Mouse (Mus musculus): Measurements from ENCODE around the gene Kcnb1.
"Not testable (repeated sequence)": the region's sequence is repeated elsewhere in the genome, so short reads cannot be mapped to it uniquely, and the experiment has no call there.

The Kcnb1 gene

GRCm38 (mm10) chr2:167204686-167205085 lies 14.7 kb upstream of the Kcnb1 start:
- not testable (repeated sequence) for DNase-seq (ENCODE audit: low read depth, low spot score)

GRCm38 (mm10) chr2:167203505-167204166 lies 13.7 kb upstream of the Kcnb1 start:
- peak; percentile 48 for DNase-seq (ENCODE audit: low read depth, low spot score)

- DNase-seq (ENCODE audit: low read depth, low spot score) = peak; percentile 28
Measured at GRCm38 (mm10) chr2:167201463-167202291, 11.7 kb upstream of the Kcnb1 start.

GRCm38 (mm10) chr2:167198660-167199427 lies 8.9 kb upstream of the Kcnb1 start:
- no peak for DNase-seq (ENCODE audit: low read depth, low spot score)

- DNase-seq (ENCODE audit: low read depth, low spot score) = no peak
Measured at GRCm38 (mm10) chr2:167193361-167193760, 3.4 kb upstream of the Kcnb1 start.

- DNase-seq (ENCODE audit: low read depth, low spot score) = peak; percentile 14
Measured at GRCm38 (mm10) chr2:167189291-167190075, 472 bp downstream of the Kcnb1 start.

GRCm38 (mm10) chr2:167188315-167189207 lies 1.4 kb downstream of the Kcnb1 start:
- peak; percentile 59 for DNase-seq (ENCODE audit: low read depth, low spot score)

- no peak for DNase-seq (ENCODE audit: low read depth, low spot score)
Measured at GRCm38 (mm10) chr2:167187119-167187518, 2.8 kb downstream of the Kcnb1 start.

- DNase-seq (ENCODE audit: low read depth, low spot score) = no peak
Measured at GRCm38 (mm10) chr2:167186544-167186943, 3.4 kb downstream of the Kcnb1 start.

GRCm38 (mm10) chr2:167186003-167186402 lies 4.0 kb downstream of the Kcnb1 start:
- DNase-seq (ENCODE audit: low read depth, low spot score) = no peak

GRCm38 (mm10) chr2:167185432-167185831 lies 4.5 kb downstream of the Kcnb1 start:
- no peak for DNase-seq (ENCODE audit: low read depth, low spot score)

- DNase-seq (ENCODE audit: low read depth, low spot score) = no peak
Measured at GRCm38 (mm10) chr2:167181662-167182389, 8.1 kb downstream of the Kcnb1 start.

GRCm38 (mm10) chr2:167181096-167181495 lies 8.9 kb downstream of the Kcnb1 start:
- no peak for DNase-seq (ENCODE audit: low read depth, low spot score)

- DNase-seq (ENCODE audit: low read depth, low spot score) = no peak
Measured at GRCm38 (mm10) chr2:167179301-167179700, 10.7 kb downstream of the Kcnb1 start.

- DNase-seq (ENCODE audit: low read depth, low spot score) = no peak
Measured at GRCm38 (mm10) chr2:167177231-167177641, 12.7 kb downstream of the Kcnb1 start.

GRCm38 (mm10) chr2:167175284-167175683 lies 14.7 kb downstream of the Kcnb1 start:
- DNase-seq (ENCODE audit: low read depth, low spot score) = no peak

GRCm38 (mm10) chr2:167173051-167173875 lies 16.7 kb downstream of the Kcnb1 start:
- no peak for DNase-seq (ENCODE audit: low read depth, low spot score)

GRCm38 (mm10) chr2:167167515-167168212 lies 22.3 kb downstream of the Kcnb1 start:
- no peak for DNase-seq (ENCODE audit: low read depth, low spot score)
